Mouse (Mus musculus) adrenal gland, adult 18-20 months (tissue): ENCODE results near the gene Tceanc. TPM values are rescaled to one million over a fixed set of nuclear protein-coding genes. Genes with fewer than 3 reads are reported as not detected.

ENCODE experiments used
- DNase-seq, 2 experiments: peaks; one replicate each; pipeline ENCODE4 v3.0.0; 2021 to 2022; ENCODE audit warnings: low spot score in 2 of 2
- total RNA-seq, 2 experiments: library from RNA; stranded (reverse); gene quantifications; 1 replicate in 1 of 2; 2 replicates in 1 of 2; pipeline ENCODE4 v1.2.3; 2021

Tceanc gene
- total RNA-seq, 2 experiments from 2014 or later, result 2.0 to 2.2 TPM

GRCm38 (mm10) chrX:166497771-166498170 lies 20.6 kb downstream of the Tceanc start:
- DNase-seq, result no peak

GRCm38 (mm10) chrX:166495052-166495451 lies 23.3 kb downstream of the Tceanc start:
- DNase-seq, result no peak

- DNase-seq, result peak; percentile 87
Measured at GRCm38 (mm10) chrX:166479365-166479983, 38.9 kb downstream of the Tceanc start, which contains the start of gene Rab9. Gene Rab9 (minus strand): TSS chrX:166479867.

- peak in 1 of 2 experiments; percentile 8 for DNase-seq
Measured at GRCm38 (mm10) chrX:166478631-166479364, 39.6 kb downstream of the Tceanc start.

- DNase-seq, result no peak
Measured at GRCm38 (mm10) chrX:166477393-166477792, 41.0 kb downstream of the Tceanc start.

- DNase-seq, result no peak
Measured at GRCm38 (mm10) chrX:166472612-166473011, 45.8 kb downstream of the Tceanc start.

GRCm38 (mm10) chrX:166468321-166468720 lies 50.0 kb downstream of the Tceanc start:
- DNase-seq, result no peak

- DNase-seq, result no peak
Measured at GRCm38 (mm10) chrX:166455525-166455924, 62.8 kb downstream of the Tceanc start.

- no peak for DNase-seq
Measured at GRCm38 (mm10) chrX:166454331-166454730, 64.0 kb downstream of the Tceanc start.

- DNase-seq, result no peak
Measured at GRCm38 (mm10) chrX:166453532-166453931, 64.8 kb downstream of the Tceanc start.

Other genes starting within 250 kb of the Tceanc start
- 10 to 100 TPM; 19.8 to 24.8 TPM for gene Trappc2, start 78.0 kb downstream of the Tceanc start, total RNA-seq
- gene Ofd1, start 77.9 kb downstream of the Tceanc start, total RNA-seq, result 1 to 10 TPM; 4.1 to 5.1 TPM
- 10 to 100 TPM; 45.5 to 48.2 TPM for gene Rab9, start 38.7 kb downstream of the Tceanc start, total RNA-seq
- gene Egfl6, start 67.2 kb upstream of the Tceanc start, total RNA-seq, result 10 to 100 TPM; 13.5 to 18.4 TPM